18 mouse cellular contexts compared by ENCODE assay signal in genomic region chr2:33617670-33618069, GRCm38 (mm10). TPM values are rescaled to one million over a fixed set of nuclear protein-coding genes. Genes with fewer than 3 reads are reported as not detected.
A peak's percentile ranks its signal among the peaks of the same experiment; 100 is the strongest.
DNase-seq lines count a peak whose midpoint lies in the region; ATAC-seq and TF ChIP-seq lines count a peak whose summit lies in the region.
"Had no signal": no experiment of that assay in that cellular context is flagged by ENCODE, and none has a peak within 500 bp of the region (broad histone marks: within the 10 kb centered on the region; RNA-seq: fewer than 3 reads in every experiment).

No protein-coding gene starts in this region.

- peaks cover 80% of the 10 kb centered on the region for H3K27me3 ChIP-seq in hindbrain, embryonic 13.5 days
- H3K27me3 ChIP-seq in hindbrain, embryonic 11.5 days (ENCODE audit: control insufficient read depth, insufficient read depth, low read length): peaks cover 48% of the 10 kb centered on the region
- H3K27me3 ChIP-seq in forebrain, embryonic 16.5 days (replicated peaks; ENCODE audit: control insufficient read depth, insufficient read depth, low read length): peaks cover 19% of the 10 kb centered on the region
- peaks cover 56% of the 10 kb centered on the region for H3K27me3 ChIP-seq in limb, embryonic 13.5 days
- peaks cover 52% of the 10 kb centered on the region for H3K27me3 ChIP-seq in intestine, postnatal 0 days (replicated peaks; ENCODE audit: control insufficient read depth, insufficient read depth, low read length)

- DNase-seq in hindbrain, embryonic 11.5 days (ENCODE audit: low spot score): no peak
- peak; percentile 42 for DNase-seq in brain, adult 2 months (ENCODE audit: low read depth, low spot score)
- no peak for DNase-seq in frontal cortex, postnatal 14 days (ENCODE audit: low spot score in 2 of 2)
- DNase-seq in retina, embryonic 14.5 days (ENCODE audit: low spot score): no peak
- DNase-seq: adrenal gland, adult 8-10 months; cerebellum, adult 9-10 months; heart, postnatal 14 days; kidney, postnatal 10 days; lung, postnatal 14 days; thymus, postnatal 36 days had no signal

- H3K9ac ChIP-seq in hindbrain, embryonic 13.5 days: 0 out of 2 replicates have a peak overlapping the region, but pooled peaks have one; percentile 71
- H3K9ac ChIP-seq in hindbrain, embryonic 11.5 days (ENCODE audit: low read depth, low read length): no peak overlapping the region
- H3K9ac ChIP-seq in forebrain, embryonic 16.5 days (replicated peaks; ENCODE audit: low read depth, low read length): no peak overlapping the region
- no peak overlapping the region for H3K9ac ChIP-seq in limb, embryonic 13.5 days
- no peak overlapping the region for H3K9ac ChIP-seq in intestine, postnatal 0 days (ENCODE audit: low read depth, low read length)
- H3K9ac ChIP-seq: liver, embryonic 15.5 days had no signal

- ATAC-seq in hindbrain, embryonic 13.5 days (ENCODE audit: low FRiP score): peak; percentile 30; the same call in 1 of the 2 replicates
- no peak for ATAC-seq in hindbrain, embryonic 11.5 days (ENCODE audit: low FRiP score)
- peak; percentile 26; the same call in 1 of the 2 replicates for ATAC-seq in forebrain, embryonic 16.5 days
- ATAC-seq in limb, embryonic 13.5 days (ENCODE audit: low FRiP score, low read depth): peak; percentile 46; the same call in 1 of the 2 replicates
- no peak for ATAC-seq in intestine, postnatal 0 days

- peak overlapping the region; percentile 65 for H3K4me2 ChIP-seq in hindbrain, embryonic 13.5 days
- no peak overlapping the region for H3K4me2 ChIP-seq in hindbrain, embryonic 11.5 days (replicated peaks; ENCODE audit: low read depth, low read length)
- no peak overlapping the region for H3K4me2 ChIP-seq in forebrain, embryonic 16.5 days (ENCODE audit: low read length)
- H3K4me2 ChIP-seq in limb, embryonic 13.5 days (replicated peaks): peak overlapping the region; percentile 72
- H3K4me2 ChIP-seq in intestine, postnatal 0 days (replicated peaks; ENCODE audit: low read depth): no peak overlapping the region
- H3K4me2 ChIP-seq: liver, embryonic 15.5 days had no signal

- H3K36me3 ChIP-seq in hindbrain, embryonic 13.5 days: no peaks in the 10 kb centered on the region
- no peaks in the 10 kb centered on the region for H3K36me3 ChIP-seq in hindbrain, embryonic 11.5 days (ENCODE audit: control insufficient read depth, insufficient read depth, low read length)
- H3K36me3 ChIP-seq in forebrain, embryonic 16.5 days (ENCODE audit: control insufficient read depth, insufficient read depth): no peaks in the 10 kb centered on the region
- no peaks in the 10 kb centered on the region for H3K36me3 ChIP-seq in limb, embryonic 13.5 days
- no peaks in the 10 kb centered on the region for H3K36me3 ChIP-seq in intestine, postnatal 0 days (ENCODE audit: control insufficient read depth, insufficient read depth)
- H3K36me3 ChIP-seq: G1E; heart, embryonic 10.5 days; liver, embryonic 15.5 days had no signal

- no peak overlapping the region for H3K4me3 ChIP-seq in hindbrain, embryonic 13.5 days
- H3K4me3 ChIP-seq in hindbrain, embryonic 11.5 days (ENCODE audit: low read depth, low read length): no peak overlapping the region
- H3K4me3 ChIP-seq in forebrain, embryonic 16.5 days (replicated peaks; ENCODE audit: low read length): no peak overlapping the region
- no peak overlapping the region for H3K4me3 ChIP-seq in limb, embryonic 13.5 days
- no peak overlapping the region for H3K4me3 ChIP-seq in intestine, postnatal 0 days (ENCODE audit: low read depth, low read length)
- H3K4me3 ChIP-seq: liver, embryonic 15.5 days had no signal

- peak overlapping the region; percentile 97 for H3K27ac ChIP-seq in hindbrain, embryonic 13.5 days
- H3K27ac ChIP-seq in hindbrain, embryonic 11.5 days (ENCODE audit: low read depth, low read length): no peak overlapping the region
- H3K27ac ChIP-seq in forebrain, embryonic 16.5 days (ENCODE audit: low read length): no peak overlapping the region
- H3K27ac ChIP-seq in limb, embryonic 13.5 days: no peak overlapping the region
- H3K27ac ChIP-seq in intestine, postnatal 0 days (ENCODE audit: low read depth, low read length): no peak overlapping the region
- H3K27ac ChIP-seq: heart, embryonic 10.5 days; liver, embryonic 15.5 days had no signal

- no peaks in the 10 kb centered on the region for H3K9me3 ChIP-seq in hindbrain, embryonic 13.5 days
- H3K9me3 ChIP-seq in hindbrain, embryonic 11.5 days (ENCODE audit: control insufficient read depth, low read length): no peaks in the 10 kb centered on the region
- H3K9me3 ChIP-seq in forebrain, embryonic 16.5 days (ENCODE audit: control insufficient read depth, low read length): no peaks in the 10 kb centered on the region
- H3K9me3 ChIP-seq in limb, embryonic 13.5 days: no peaks in the 10 kb centered on the region
- no peaks in the 10 kb centered on the region for H3K9me3 ChIP-seq in intestine, postnatal 0 days (ENCODE audit: control insufficient read depth)
- H3K9me3 ChIP-seq: G1E; heart, embryonic 10.5 days; liver, embryonic 15.5 days had no signal

- H3K4me1 ChIP-seq in hindbrain, embryonic 13.5 days (replicated peaks): peaks cover 87% of the 10 kb centered on the region
- H3K4me1 ChIP-seq in hindbrain, embryonic 11.5 days (replicated peaks; ENCODE audit: control insufficient read depth, insufficient read depth, low read length): peaks cover 11% of the 10 kb centered on the region; the same call in 1 of the 2 replicates
- H3K4me1 ChIP-seq in forebrain, embryonic 16.5 days (replicated peaks; ENCODE audit: control insufficient read depth, insufficient read depth, low read length): peaks cover 22% of the 10 kb centered on the region
- H3K4me1 ChIP-seq in limb, embryonic 13.5 days: peaks cover 62% of the 10 kb centered on the region
- no peaks in the 10 kb centered on the region for H3K4me1 ChIP-seq in intestine, postnatal 0 days (replicated peaks; ENCODE audit: control insufficient read depth, insufficient read depth, low read length)
- H3K4me1 ChIP-seq: liver, embryonic 15.5 days had no signal

- no peak for TF ChIP-seq CTCF in intestine, postnatal 0 days (IDR thresholded peaks at IDR 0.05; ENCODE audit: low read depth)

- 56% methylated on average over 9 of the region's 9 CpGs for WGBS in hindbrain, embryonic 13.5 days
- WGBS in hindbrain, embryonic 11.5 days: 84% methylated on average over 9 of the region's 9 CpGs
- WGBS in forebrain, embryonic 16.5 days: 53% methylated on average over 9 of the region's 9 CpGs
- WGBS in limb, embryonic 13.5 days: 66% methylated on average over 9 of the region's 9 CpGs
- 82% methylated on average over 9 of the region's 9 CpGs for WGBS in intestine, postnatal 0 days

RNA-seq across cellular contexts. Expression of gene Lmx1b, which starts 22.6 kb away (rescaled TPM):
- polyA plus RNA-seq in hindbrain, embryonic 13.5 days (2015; fragmentation: Nextera tagmentation; extraction: Ambion mirVana): 6.3 and 6.7 TPM in 2 replicates
- polyA plus RNA-seq in hindbrain, embryonic 11.5 days (2014; fragmentation: Nextera tagmentation; extraction: Ambion mirVana): 4.2 and 5.0 TPM in 2 replicates
- not detected in 2 replicates for polyA plus RNA-seq in forebrain, embryonic 16.5 days (2015; fragmentation: Nextera tagmentation; extraction: Ambion mirVana)
- polyA plus RNA-seq in limb, embryonic 13.5 days (2015; fragmentation: Nextera tagmentation; extraction: Ambion mirVana): 7.3 and 7.7 TPM in 2 replicates
- polyA plus RNA-seq in intestine, postnatal 0 days (2015; fragmentation: Nextera tagmentation; extraction: Ambion mirVana): not detected in 2 replicates
- polyA plus RNA-seq: G1E; intestine, embryonic 16.5 days; liver, embryonic 15.5 days had no signal

Comparison
In these comparisons a context has a peak if more than half of its experiments do, and no peak if none do; other contexts are left out.
1. ATAC-seq: peak in hindbrain, embryonic 13.5 days (single experiment), forebrain, embryonic 16.5 days (single experiment) and limb, embryonic 13.5 days (single experiment); none in hindbrain, embryonic 11.5 days (single experiment) and intestine, postnatal 0 days (single experiment).
2. H3K4me2 ChIP-seq: peak in hindbrain, embryonic 13.5 days (single experiment) and limb, embryonic 13.5 days (single experiment); none in hindbrain, embryonic 11.5 days (single experiment), forebrain, embryonic 16.5 days (single experiment) and intestine, postnatal 0 days (single experiment).